Mouse (Mus musculus): ENCODE data around the gene Notch1.

Notch1 gene

GRCm38 (mm10) chr2:26444946-26445665, 71.4 kb downstream of the Notch1 start, which contains the start of gene Sec16a:
Gene Sec16a (minus strand): TSS chr2:26445216.
- peak; percentile 99 for DNase-seq (ENCODE audit: low spot score)

GRCm38 (mm10) chr2:26444368-26444767, 72.1 kb downstream of the Notch1 start:
- DNase-seq (ENCODE audit: low spot score), result no peak

GRCm38 (mm10) chr2:26443876-26444275, 72.6 kb downstream of the Notch1 start:
- DNase-seq (ENCODE audit: low spot score), result no peak

- no peak for DNase-seq (ENCODE audit: low spot score)
Measured at GRCm38 (mm10) chr2:26442843-26443242, 73.6 kb downstream of the Notch1 start.

GRCm38 (mm10) chr2:26441688-26442087, 74.8 kb downstream of the Notch1 start:
- DNase-seq (ENCODE audit: low spot score), result no peak

- DNase-seq (ENCODE audit: low spot score), result no peak
Measured at GRCm38 (mm10) chr2:26441261-26441660, 75.2 kb downstream of the Notch1 start.

- DNase-seq (ENCODE audit: low spot score), result no peak
Measured at GRCm38 (mm10) chr2:26439671-26440070, 76.8 kb downstream of the Notch1 start.

- no peak for DNase-seq (ENCODE audit: low spot score)
Measured at GRCm38 (mm10) chr2:26438373-26438772, 78.1 kb downstream of the Notch1 start.

- no peak for DNase-seq (ENCODE audit: low spot score)
Measured at GRCm38 (mm10) chr2:26437221-26437620, 79.2 kb downstream of the Notch1 start.

- DNase-seq (ENCODE audit: low spot score), result no peak
Measured at GRCm38 (mm10) chr2:26434791-26435572, 81.5 kb downstream of the Notch1 start.

GRCm38 (mm10) chr2:26429851-26430250, 86.6 kb downstream of the Notch1 start:
- no peak for DNase-seq (ENCODE audit: low spot score)

- DNase-seq (ENCODE audit: low spot score), result no peak
Measured at GRCm38 (mm10) chr2:26424541-26424940, 91.9 kb downstream of the Notch1 start.

GRCm38 (mm10) chr2:26423086-26423485, 93.4 kb downstream of the Notch1 start:
- no peak for DNase-seq (ENCODE audit: low spot score)

- DNase-seq (ENCODE audit: low spot score), result no peak
Measured at GRCm38 (mm10) chr2:26421969-26422368, 94.5 kb downstream of the Notch1 start.

- no peak for DNase-seq (ENCODE audit: low spot score)
Measured at GRCm38 (mm10) chr2:26418120-26418519, 98.3 kb downstream of the Notch1 start.

- DNase-seq (ENCODE audit: low spot score), result no peak
Measured at GRCm38 (mm10) chr2:26417066-26417465, 99.4 kb downstream of the Notch1 start.

- DNase-seq (ENCODE audit: low spot score), result no peak
Measured at GRCm38 (mm10) chr2:26410931-26411411, 105.5 kb downstream of the Notch1 start.

- DNase-seq (ENCODE audit: low spot score), result no peak
Measured at GRCm38 (mm10) chr2:26410091-26410490, 106.4 kb downstream of the Notch1 start.

- DNase-seq (ENCODE audit: low spot score), result no peak
Measured at GRCm38 (mm10) chr2:26409362-26409761, 107.1 kb downstream of the Notch1 start.

GRCm38 (mm10) chr2:26408515-26409356, 107.7 kb downstream of the Notch1 start, which contains the start of gene Inpp5e:
Gene Inpp5e (minus strand): TSS chr2:26409203.
- peak; percentile 99 for DNase-seq (ENCODE audit: low spot score)

All from ovary, postnatal 14 days (tissue).